13 mouse cellular contexts compared by ENCODE assay signal in the genomic region with DNA sequence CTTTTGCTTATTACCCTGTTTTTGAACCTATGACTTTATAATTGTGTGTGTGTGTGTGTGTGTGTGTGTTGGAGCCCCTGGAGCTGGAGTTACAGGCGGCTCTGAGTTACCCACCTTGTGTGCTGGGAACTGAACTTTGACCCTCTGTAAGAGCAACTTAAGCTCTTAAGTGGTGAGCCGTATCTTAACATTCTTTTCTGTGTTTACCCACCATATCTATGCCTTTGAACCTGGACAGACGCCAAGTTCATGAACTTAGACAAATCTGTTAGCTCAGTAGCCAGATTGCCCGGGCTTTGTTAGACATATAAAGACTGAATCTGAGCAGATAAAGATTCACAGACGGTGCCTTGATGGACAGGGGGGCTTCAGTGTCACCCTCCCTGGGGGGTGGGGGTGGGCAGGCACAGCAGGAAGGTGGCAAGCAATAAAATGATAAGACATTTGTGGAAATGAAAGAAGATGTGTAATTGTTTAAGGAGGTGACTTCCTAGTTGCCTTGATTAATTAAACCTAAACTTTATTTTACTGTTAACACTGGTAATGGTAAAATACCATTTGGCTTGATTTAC. TPM values are rescaled to one million over a fixed set of nuclear protein-coding genes. Genes with fewer than 3 reads are reported as not detected.
DNase-seq lines count a peak whose midpoint lies in the region; ATAC-seq and TF ChIP-seq lines count a peak whose summit lies in the region.
"Had no signal": no experiment of that assay in that cellular context is flagged by ENCODE, and none has a peak within 500 bp of the region (broad histone marks: within the 10 kb centered on the region; RNA-seq: fewer than 3 reads in every experiment).

No protein-coding gene starts in this region.

- ATAC-seq in heart, embryonic 14.5 days (ENCODE audit: insufficient number of reproducible peaks, insufficient read depth, low FRiP score, low read depth) = peak; percentile 58; the same call in 1 of the 2 replicates
- peak; percentile 91 for ATAC-seq in lung, postnatal 0 days
- no peak for ATAC-seq in hindbrain, embryonic 12.5 days (ENCODE audit: low FRiP score)
- ATAC-seq: liver, postnatal 0 days had no signal

- no peak overlapping the region for H3K4me2 ChIP-seq in heart, embryonic 14.5 days (ENCODE audit: low read length)
- H3K4me2 ChIP-seq in lung, postnatal 0 days (replicated peaks; ENCODE audit: low read depth, low read length) = no peak overlapping the region
- no peak overlapping the region for H3K4me2 ChIP-seq in hindbrain, embryonic 12.5 days (replicated peaks)
- H3K4me2 ChIP-seq: limb, embryonic 13.5 days had no signal

- intact Hi-C loops in heart, postnatal 14 days (cut with DNase I) = no loop called here

- 6% methylated on average over 5 of the region's 5 CpGs for WGBS in heart, embryonic 14.5 days
- 20% methylated on average over 5 of the region's 5 CpGs for WGBS in lung, postnatal 0 days
- WGBS in hindbrain, embryonic 12.5 days = 64% methylated on average over 5 of the region's 5 CpGs

- 0 out of 4 replicates have a peak overlapping the region, but pooled peaks of 1 of the 2 experiments have one; percentile 30 for H3K27ac ChIP-seq in heart, embryonic 14.5 days (replicated peaks in 1 of 2; ENCODE audit: control insufficient read depth in 1 of 2, insufficient read depth in 1 of 2, low read depth in 2 of 2, low read length in 2 of 2)
- H3K27ac ChIP-seq in lung, postnatal 0 days (ENCODE audit: low read length) = peak overlapping the region; percentile 55; the same call in 1 of the 2 replicates
- no peak overlapping the region for H3K27ac ChIP-seq in hindbrain, embryonic 12.5 days
- H3K27ac ChIP-seq: limb, embryonic 13.5 days had no signal

- H3K4me1 ChIP-seq in heart, embryonic 14.5 days (ENCODE audit: control insufficient read depth in 2 of 2, insufficient read depth in 2 of 2, low read length in 2 of 2) = peaks cover 10 to 31% of the 10 kb centered on the region in 2 experiments
- no peaks in the 10 kb centered on the region for H3K4me1 ChIP-seq in lung, postnatal 0 days (ENCODE audit: insufficient read depth, low read depth, low read length)
- no peaks in the 10 kb centered on the region for H3K4me1 ChIP-seq in hindbrain, embryonic 12.5 days

- H3K9me3 ChIP-seq in heart, embryonic 14.5 days (ENCODE audit: control insufficient read depth, low read length) = no peaks in the 10 kb centered on the region
- no peaks in the 10 kb centered on the region for H3K9me3 ChIP-seq in lung, postnatal 0 days (ENCODE audit: low read length)
- H3K9me3 ChIP-seq in hindbrain, embryonic 12.5 days (replicated peaks) = no peaks in the 10 kb centered on the region
- H3K9me3 ChIP-seq: limb, embryonic 13.5 days had no signal

- H3K4me3 ChIP-seq in heart, embryonic 14.5 days (ENCODE audit: control insufficient read depth in 1 of 2, insufficient read depth in 1 of 2, low read depth in 1 of 2, low read length in 2 of 2) = no peak overlapping the region
- no peak overlapping the region for H3K4me3 ChIP-seq in lung, postnatal 0 days (ENCODE audit: low read depth, low read length)
- no peak overlapping the region for H3K4me3 ChIP-seq in hindbrain, embryonic 12.5 days
- H3K4me3 ChIP-seq: limb, embryonic 13.5 days had no signal

- H3K27me3 ChIP-seq in heart, embryonic 14.5 days (ENCODE audit: control insufficient read depth, insufficient read depth, low read length) = no peaks in the 10 kb centered on the region
- no peaks in the 10 kb centered on the region for H3K27me3 ChIP-seq in lung, postnatal 0 days (replicated peaks; ENCODE audit: insufficient read depth, low read length)
- no peaks in the 10 kb centered on the region for H3K27me3 ChIP-seq in hindbrain, embryonic 12.5 days
- H3K27me3 ChIP-seq: limb, embryonic 13.5 days had no signal

- TF ChIP-seq CTCF in lung, postnatal 0 days (IDR thresholded peaks at IDR 0.05) = no peak

- no peak overlapping the region for H3K9ac ChIP-seq in heart, embryonic 14.5 days (ENCODE audit: low read length)
- no peak overlapping the region for H3K9ac ChIP-seq in lung, postnatal 0 days (replicated peaks; ENCODE audit: low read depth)
- no peak overlapping the region for H3K9ac ChIP-seq in hindbrain, embryonic 12.5 days
- H3K9ac ChIP-seq: limb, embryonic 13.5 days; liver, postnatal 0 days had no signal

- no peak for DNase-seq in heart, postnatal 14 days
- DNase-seq in urinary bladder, postnatal 14 days (ENCODE audit: low spot score) = peak; percentile 69
- no peak for DNase-seq in urinary bladder, adult 2 months (ENCODE audit: low spot score)
- DNase-seq in lung, postnatal 0 days (ENCODE audit: low spot score) = peak; percentile 88
- DNase-seq in gastrocnemius, postnatal 25 days = no peak
- DNase-seq in B cell, adult 2 months = no peak
- DNase-seq: cerebellum, adult 2 months; layer of hippocampus, postnatal 36 days; liver, postnatal 0 days; midbrain, embryonic 14.5 days had no signal

- peak; percentile 60 for TF ChIP-seq EP300 in lung, postnatal 0 days (IDR thresholded peaks at IDR 0.05)

- H3K36me3 ChIP-seq in heart, embryonic 14.5 days (ENCODE audit: control insufficient read depth, insufficient read depth, low read length) = no peaks in the 10 kb centered on the region
- H3K36me3 ChIP-seq in lung, postnatal 0 days (ENCODE audit: insufficient read depth, low read length) = no peaks in the 10 kb centered on the region
- H3K36me3 ChIP-seq in hindbrain, embryonic 12.5 days = no peaks in the 10 kb centered on the region
- H3K36me3 ChIP-seq: limb, embryonic 13.5 days had no signal

RNA-seq across cellular contexts. Expression of a gene that starts 58.1 kb away (rescaled TPM):
- polyA plus RNA-seq in heart, embryonic 14.5 days (2014; fragmentation: Nextera tagmentation; extraction: Ambion mirVana) = 85.9 and 92.3 TPM in 2 replicates
- total RNA-seq in heart, postnatal 14 days (2021) = 10 to 100 TPM; 27.7 to 33.0 TPM
- 88.0 and 114 TPM in 2 replicates for polyA plus RNA-seq in urinary bladder, adult 2 months (2012; rRNA removed)
- 80.4 and 86.7 TPM in 2 replicates for polyA plus RNA-seq in lung, postnatal 0 days (2015; fragmentation: Nextera tagmentation; extraction: Ambion mirVana)
- 1 to 10 TPM; 2.3 to 2.8 TPM for total RNA-seq in gastrocnemius, postnatal 25 days (2021)
- 44.5 and 54.3 TPM in 2 replicates for polyA plus RNA-seq in hindbrain, embryonic 12.5 days (2016; fragmentation: Nextera tagmentation; extraction: Ambion mirVana)

Comparison
In these comparisons a context has a peak if more than half of its experiments do, and no peak if none do; other contexts are left out.
1. DNase-seq: peak in urinary bladder, postnatal 14 days (single experiment) and lung, postnatal 0 days (single experiment); none in heart, postnatal 14 days (0 of 2), urinary bladder, adult 2 months (single experiment), gastrocnemius, postnatal 25 days (single experiment) and B cell, adult 2 months (0 of 2).